9 mouse cellular contexts compared by ENCODE assay signal in genomic region chr12:28784355-28784754, GRCm38 (mm10). TPM values are rescaled to one million over a fixed set of nuclear protein-coding genes. Genes with fewer than 3 reads are reported as not detected.
DNase-seq lines count a peak whose midpoint lies in the region; ATAC-seq and TF ChIP-seq lines count a peak whose summit lies in the region.
"Had no signal": no experiment of that assay in that cellular context is flagged by ENCODE, and none has a peak within 500 bp of the region (broad histone marks: within the 10 kb centered on the region; RNA-seq: fewer than 3 reads in every experiment).

No protein-coding gene starts in this region.

- no peaks in the 10 kb centered on the region for H3K9me3 ChIP-seq in hindbrain, embryonic 10.5 days
- H3K9me3 ChIP-seq in limb, embryonic 11.5 days (ENCODE audit: control insufficient read depth, low read length), result no peaks in the 10 kb centered on the region
- H3K9me3 ChIP-seq in stomach, postnatal 0 days (ENCODE audit: control insufficient read depth, low read length), result no peaks in the 10 kb centered on the region
- H3K9me3 ChIP-seq: stomach, embryonic 15.5 days had no signal

- H3K4me2 ChIP-seq in limb, embryonic 11.5 days (ENCODE audit: low read depth, severe bottlenecking), result no peak overlapping the region
- H3K4me2 ChIP-seq in stomach, postnatal 0 days (replicated peaks; ENCODE audit: low read depth), result no peak overlapping the region
- H3K4me2 ChIP-seq: stomach, embryonic 15.5 days had no signal

- WGBS in hindbrain, embryonic 10.5 days, result 38% methylated on average over 4 of the region's 4 CpGs
- 36% methylated on average over 4 of the region's 4 CpGs for WGBS in limb, embryonic 11.5 days
- 32% methylated on average over 4 of the region's 4 CpGs for WGBS in stomach, postnatal 0 days

- no peaks in the 10 kb centered on the region for H3K36me3 ChIP-seq in hindbrain, embryonic 10.5 days
- no peaks in the 10 kb centered on the region for H3K36me3 ChIP-seq in limb, embryonic 11.5 days (ENCODE audit: control insufficient read depth, insufficient read depth, low read length)
- no peaks in the 10 kb centered on the region for H3K36me3 ChIP-seq in stomach, postnatal 0 days (ENCODE audit: control insufficient read depth, insufficient read depth, low read length)
- H3K36me3 ChIP-seq: stomach, embryonic 15.5 days had no signal

- peaks cover 62% of the 10 kb centered on the region for H3K4me1 ChIP-seq in hindbrain, embryonic 10.5 days (replicated peaks)
- H3K4me1 ChIP-seq in limb, embryonic 11.5 days (ENCODE audit: control insufficient read depth, insufficient read depth, low read length), result peaks cover 27% of the 10 kb centered on the region
- no peaks in the 10 kb centered on the region for H3K4me1 ChIP-seq in stomach, postnatal 0 days (replicated peaks; ENCODE audit: control insufficient read depth, insufficient read depth)
- H3K4me1 ChIP-seq: stomach, embryonic 15.5 days had no signal

- ATAC-seq in limb, embryonic 11.5 days (ENCODE audit: insufficient number of reproducible peaks, low FRiP score, low TSS enrichment, low read depth), result 0 out of 2 replicates have a peak, but pooled peaks have one; percentile 13
- no peak for ATAC-seq in stomach, postnatal 0 days (ENCODE audit: low FRiP score, low TSS enrichment)

- no peak overlapping the region for H3K4me3 ChIP-seq in hindbrain, embryonic 10.5 days
- no peak overlapping the region for H3K4me3 ChIP-seq in limb, embryonic 11.5 days (ENCODE audit: low read depth, low read length)
- no peak overlapping the region for H3K4me3 ChIP-seq in stomach, postnatal 0 days (ENCODE audit: low read depth, low read length)
- H3K4me3 ChIP-seq: stomach, embryonic 15.5 days had no signal

- no peak overlapping the region for H3K9ac ChIP-seq in limb, embryonic 11.5 days (ENCODE audit: low read length)
- H3K9ac ChIP-seq in stomach, postnatal 0 days (ENCODE audit: low read length), result no peak overlapping the region
- H3K9ac ChIP-seq: stomach, embryonic 15.5 days had no signal

- peak overlapping the region; percentile 30 for H3K27ac ChIP-seq in hindbrain, embryonic 10.5 days
- H3K27ac ChIP-seq in limb, embryonic 11.5 days (replicated peaks; ENCODE audit: low read depth, low read length), result no peak overlapping the region
- no peak overlapping the region for H3K27ac ChIP-seq in stomach, postnatal 0 days (replicated peaks)
- H3K27ac ChIP-seq: stomach, embryonic 15.5 days had no signal

- H3K27me3 ChIP-seq in hindbrain, embryonic 10.5 days (ENCODE audit: insufficient read depth, poor library complexity, severe bottlenecking), result no peaks in the 10 kb centered on the region
- H3K27me3 ChIP-seq in limb, embryonic 11.5 days (ENCODE audit: control insufficient read depth, insufficient read depth, low read length), result no peaks in the 10 kb centered on the region
- H3K27me3 ChIP-seq in stomach, postnatal 0 days (ENCODE audit: control insufficient read depth, insufficient read depth, low read length), result no peaks in the 10 kb centered on the region
- H3K27me3 ChIP-seq: stomach, embryonic 15.5 days had no signal

- peak; percentile 49; the same call in 1 of the 2 replicates for TF ChIP-seq CTCF in stomach, postnatal 0 days (IDR thresholded peaks at IDR 0.05; ENCODE audit: low read depth)

- peak; percentile 24 for DNase-seq in kidney, adult 9 months
- no peak for DNase-seq in kidney, adult 11 months
- peak; percentile 24 for DNase-seq in ES-CJ7 (ENCODE audit: low read depth, low spot score)
- peak; percentile 84 for DNase-seq in brain, adult 2 months (ENCODE audit: low read depth, low spot score)
- DNase-seq in hindbrain, embryonic 10.5 days (ENCODE audit: low spot score), result no peak
- DNase-seq in limb, embryonic 11.5 days (ENCODE audit: low spot score), result peak; percentile 29
- DNase-seq in stomach, postnatal 0 days (ENCODE audit: low spot score), result no peak
- DNase-seq in cerebellum, adult 9-11 months, result no peak

- no peak for TF ChIP-seq EP300 in stomach, postnatal 0 days (optimal IDR thresholded peaks at IDR 0.05)

RNA-seq across cellular contexts. Expression of gene Eipr1, which starts 32.8 kb away (rescaled TPM):
- 44.2 and 55.2 TPM in 2 replicates for polyA plus RNA-seq in hindbrain, embryonic 10.5 days (2016; fragmentation: Nextera tagmentation; extraction: Ambion mirVana)
- 30.9 and 37.7 TPM in 2 replicates for polyA plus RNA-seq in limb, embryonic 11.5 days (2014; fragmentation: Nextera tagmentation; extraction: Ambion mirVana)
- 22.4 and 23.9 TPM in 2 replicates for polyA plus RNA-seq in stomach, postnatal 0 days (2015; fragmentation: Nextera tagmentation; extraction: Ambion mirVana)

RNA-seq across cellular contexts. Expression of gene Trappc12, which starts 34.1 kb away (rescaled TPM):
- polyA plus RNA-seq in hindbrain, embryonic 10.5 days (2016; fragmentation: Nextera tagmentation; extraction: Ambion mirVana), result 35.3 and 38.1 TPM in 2 replicates
- 37.6 and 42.5 TPM in 2 replicates for polyA plus RNA-seq in limb, embryonic 11.5 days (2014; fragmentation: Nextera tagmentation; extraction: Ambion mirVana)
- 16.6 and 16.7 TPM in 2 replicates for polyA plus RNA-seq in stomach, postnatal 0 days (2015; fragmentation: Nextera tagmentation; extraction: Ambion mirVana)

Comparison
In these comparisons a context has a peak if more than half of its experiments do, and no peak if none do; other contexts are left out.
1. DNase-seq: peak in kidney, adult 9 months (single experiment), ES-CJ7 (single experiment), brain, adult 2 months (single experiment) and limb, embryonic 11.5 days (single experiment); none in kidney, adult 11 months (single experiment), hindbrain, embryonic 10.5 days (single experiment), stomach, postnatal 0 days (single experiment) and cerebellum, adult 9-11 months (single experiment).